Mouse (Mus musculus): Measurements from ENCODE around the gene Thoc5. TPM values are rescaled to one million over a fixed set of nuclear protein-coding genes. Genes with fewer than 3 reads are reported as not detected.

Thoc5 gene
- total RNA-seq (2022) = 10 to 100 TPM; 14.0 to 16.3 (median 15.3) TPM

DNA sequence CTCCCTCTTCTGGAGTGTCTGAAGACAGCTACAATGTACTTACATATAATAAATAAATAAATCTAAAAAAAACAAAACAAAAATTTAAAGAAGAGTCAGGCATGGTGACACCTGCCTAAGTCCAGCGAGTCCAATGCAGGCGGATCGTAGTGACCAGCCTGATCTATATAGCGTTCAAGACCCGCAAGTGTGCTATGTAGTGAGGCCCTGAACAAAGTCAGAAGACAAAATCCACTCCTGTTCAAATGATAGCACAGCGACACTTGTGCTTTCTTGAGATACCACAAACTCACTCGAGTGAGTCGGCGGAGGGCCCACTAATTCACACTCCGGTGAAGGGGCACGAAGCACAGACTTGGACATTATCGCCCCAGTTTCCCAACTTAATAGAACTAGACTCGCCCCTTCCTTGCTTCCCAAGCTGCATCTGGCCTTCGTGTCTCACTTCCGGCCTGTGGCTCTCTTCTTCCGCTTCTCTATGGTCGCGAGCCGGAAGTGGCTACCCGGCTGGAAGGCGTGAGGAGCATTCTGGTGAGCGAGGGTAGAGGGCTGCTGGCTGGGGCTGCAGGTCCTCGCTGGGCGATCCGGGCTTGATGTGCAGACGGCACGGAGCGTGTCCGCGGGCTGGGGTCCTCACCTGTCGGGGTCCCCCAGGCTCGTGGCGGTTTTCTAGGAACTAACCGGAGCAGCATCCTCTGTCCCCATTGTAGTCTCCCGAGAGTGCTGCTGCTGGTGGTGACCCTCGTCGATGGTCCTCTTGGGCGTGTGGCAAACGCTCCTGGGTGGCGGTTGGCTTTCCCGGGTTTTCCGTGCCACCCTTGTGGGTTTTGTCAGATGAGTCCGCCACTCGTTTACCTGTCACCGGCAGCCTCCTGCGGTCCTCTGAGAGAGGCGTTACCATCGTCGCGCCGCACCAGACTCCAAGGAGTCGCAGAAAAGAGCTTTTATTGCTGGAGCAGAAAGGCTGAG is at the start of gene Thoc5:
Gene Thoc5 (plus strand): TSS at position 473 of the 969 bp plus-strand sequence.
- DNase-seq (ENCODE audit: low spot score in 2 of 2) = peak; percentile 41 to 63

DNA sequence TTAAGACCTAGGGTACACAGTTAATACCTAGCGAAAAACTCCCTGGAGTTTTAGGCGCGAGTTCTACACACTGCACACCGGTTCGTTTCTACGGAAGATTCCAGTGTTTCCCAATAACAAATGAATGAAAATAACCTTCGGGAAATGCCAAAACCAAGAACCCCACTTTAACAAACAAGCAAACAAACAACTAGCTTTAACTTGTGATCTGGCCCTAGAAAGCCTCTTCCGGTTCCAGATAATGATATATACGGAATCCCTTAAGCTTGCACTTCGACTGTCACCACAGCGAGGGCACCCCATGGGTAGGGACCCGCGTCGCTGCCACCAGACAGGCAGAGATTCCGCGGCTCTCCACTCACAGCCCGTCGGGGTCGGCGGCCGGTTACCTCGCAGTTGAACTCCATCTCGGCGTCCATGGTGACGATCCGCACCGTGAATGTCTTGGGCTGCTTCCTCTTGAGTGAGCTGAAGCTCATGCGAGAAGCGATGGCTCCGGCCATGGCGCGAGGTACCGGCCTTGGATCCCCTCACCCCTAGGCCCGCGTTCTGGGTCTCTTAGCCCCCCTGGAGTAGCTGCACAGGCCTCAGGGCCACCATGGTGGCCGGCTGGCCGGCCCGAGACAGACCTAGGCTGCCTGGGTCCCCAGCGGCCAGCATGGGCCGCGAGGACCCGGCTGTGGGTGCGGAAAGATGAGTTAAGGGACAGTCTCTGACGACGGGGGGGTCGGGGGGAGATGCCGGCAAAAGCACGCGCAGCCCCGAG is 46.5 kb upstream of the Thoc5 start:
- peak in 1 of 2 experiments; percentile 19 for DNase-seq (ENCODE audit: low spot score in 2 of 2)

DNA sequence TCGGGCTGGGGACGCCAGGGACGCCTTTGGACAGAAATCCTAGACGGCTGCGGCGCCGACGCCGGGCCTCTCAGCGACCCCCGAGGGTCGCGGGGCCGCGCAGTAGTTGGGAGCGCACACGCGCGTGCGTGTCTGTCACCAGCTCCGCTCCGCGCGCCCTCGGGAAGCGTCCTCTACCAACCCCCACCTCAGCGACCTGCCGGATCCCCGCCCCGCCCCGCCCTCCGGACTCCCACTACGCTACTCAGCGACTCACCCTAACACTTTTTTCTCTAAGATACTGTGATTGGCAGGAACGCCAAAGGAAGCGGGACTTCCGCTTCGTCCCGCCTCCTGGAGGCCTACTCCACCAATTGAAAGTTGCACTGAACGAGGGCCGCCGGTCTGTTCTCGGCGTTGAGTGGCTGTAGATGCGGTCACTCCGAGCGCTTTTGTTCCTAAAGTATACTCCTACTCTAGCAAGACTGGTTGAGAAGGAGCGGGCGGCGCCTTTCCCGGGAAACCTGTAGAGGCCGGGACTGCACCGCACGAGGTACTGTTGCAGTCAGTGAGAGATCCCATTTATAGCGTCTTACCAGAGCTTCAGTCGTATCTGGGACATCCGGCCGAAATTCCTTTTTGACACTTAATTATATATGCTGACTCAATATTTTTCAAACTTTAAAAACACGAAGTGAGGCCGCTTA is 45.7 kb upstream of the Thoc5 start, which contains the start of gene Nf2:
Gene Nf2 (minus strand): TSS at position 279 of the 686 bp plus-strand sequence.
- peak; percentile 97 to 98 for DNase-seq (ENCODE audit: low spot score in 2 of 2)

DNA sequence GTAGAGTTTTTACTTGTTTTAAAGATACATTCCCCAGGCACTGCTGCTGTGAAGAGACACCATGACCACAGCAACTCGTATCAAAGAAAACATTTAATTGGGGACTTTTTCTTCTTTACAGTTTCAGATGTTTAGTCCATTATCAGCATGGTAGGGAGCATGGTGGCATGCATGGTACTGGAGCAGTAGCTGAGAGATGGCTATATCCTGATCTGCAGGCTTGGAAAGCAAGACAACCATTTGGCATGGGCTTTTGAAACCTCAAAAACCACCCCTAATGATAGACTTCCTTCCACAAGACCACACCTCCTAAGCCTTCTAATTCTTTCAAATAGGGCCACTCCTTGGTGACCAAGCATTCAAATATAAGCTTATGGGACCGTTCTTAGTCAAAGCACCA is 44.7 kb upstream of the Thoc5 start:
- no peak for DNase-seq (ENCODE audit: low spot score in 2 of 2)

DNA sequence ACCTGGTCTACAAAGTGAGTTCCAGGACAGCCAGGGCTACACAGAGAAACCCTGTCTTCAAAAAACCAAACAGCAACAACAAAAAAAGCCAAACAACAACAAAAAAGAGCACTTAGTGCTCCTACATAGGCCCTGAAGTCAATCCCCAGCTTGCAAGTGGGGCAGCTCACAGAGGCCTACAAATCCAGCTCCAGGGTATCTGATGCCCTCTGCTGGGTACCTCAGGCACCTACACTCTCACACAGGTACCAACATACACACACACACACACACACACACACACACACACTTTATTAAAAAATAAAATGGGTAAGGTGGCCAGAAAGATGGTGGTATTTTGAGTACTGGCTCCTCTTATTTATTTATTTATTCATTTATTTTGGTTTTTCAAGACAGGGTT is 42.1 kb upstream of the Thoc5 start:
- DNase-seq (ENCODE audit: low spot score in 2 of 2) = no peak

DNA sequence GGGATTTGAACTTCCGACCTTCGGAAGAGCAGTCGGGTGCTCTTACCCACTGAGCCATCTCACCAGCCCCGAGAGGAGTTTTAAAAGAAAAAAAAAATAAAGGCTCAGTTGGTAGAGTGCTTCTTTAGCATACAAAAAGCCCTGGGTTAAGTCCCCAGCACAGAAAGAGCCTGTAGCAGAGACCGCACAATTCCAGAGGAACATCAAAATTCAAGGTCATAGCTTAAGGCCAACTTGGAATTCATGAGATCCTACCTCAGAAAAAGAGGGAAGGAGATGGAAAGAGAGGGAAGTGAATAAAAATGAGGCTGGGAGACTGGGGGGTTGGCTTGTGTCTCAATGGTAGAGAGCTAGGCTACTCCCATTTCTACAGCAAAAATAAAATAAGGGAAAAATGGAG is 40.9 kb upstream of the Thoc5 start:
- no peak for DNase-seq (ENCODE audit: low spot score in 2 of 2)

DNA sequence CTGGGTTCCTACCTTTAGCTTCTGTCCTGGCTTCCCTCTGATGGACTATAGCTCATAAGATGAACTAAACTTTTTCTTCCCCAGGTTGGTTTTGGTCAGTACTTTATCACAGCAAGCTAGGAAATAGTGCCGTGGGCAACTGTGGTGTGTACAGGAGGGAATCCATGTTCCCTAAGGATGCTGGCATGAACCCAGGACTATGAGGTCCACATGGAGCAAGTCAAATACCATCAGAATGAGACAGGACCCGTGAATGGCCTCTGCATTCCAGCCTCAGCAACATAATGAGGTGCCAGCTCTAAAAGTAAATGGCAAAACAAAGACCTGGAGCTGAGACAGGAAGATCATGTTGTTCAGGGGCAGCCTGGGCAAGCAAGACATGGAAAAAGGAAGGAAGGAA is 36.7 kb upstream of the Thoc5 start:
- DNase-seq (ENCODE audit: low spot score in 2 of 2) = no peak

DNA sequence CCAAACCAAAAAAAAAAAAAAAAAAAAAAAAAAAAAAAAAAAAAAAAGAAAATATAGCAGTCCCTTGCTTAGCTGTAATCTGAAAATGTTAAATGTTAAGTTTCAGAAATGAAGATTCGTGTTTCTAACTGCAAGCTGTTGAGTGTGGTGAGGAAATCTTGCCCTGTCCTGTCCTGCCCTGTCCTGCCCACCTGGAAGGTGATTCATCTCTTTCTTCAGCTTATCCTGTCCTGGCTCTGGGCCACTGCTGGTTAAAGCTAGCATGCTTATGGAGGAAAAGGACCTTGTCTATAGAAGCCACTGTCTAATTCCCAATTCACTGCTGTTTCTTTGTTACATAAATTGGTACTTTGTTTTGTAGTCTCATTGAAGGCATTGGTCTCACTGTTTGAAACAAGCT is 34.1 kb upstream of the Thoc5 start:
- DNase-seq (ENCODE audit: low spot score in 2 of 2) = no peak

DNA sequence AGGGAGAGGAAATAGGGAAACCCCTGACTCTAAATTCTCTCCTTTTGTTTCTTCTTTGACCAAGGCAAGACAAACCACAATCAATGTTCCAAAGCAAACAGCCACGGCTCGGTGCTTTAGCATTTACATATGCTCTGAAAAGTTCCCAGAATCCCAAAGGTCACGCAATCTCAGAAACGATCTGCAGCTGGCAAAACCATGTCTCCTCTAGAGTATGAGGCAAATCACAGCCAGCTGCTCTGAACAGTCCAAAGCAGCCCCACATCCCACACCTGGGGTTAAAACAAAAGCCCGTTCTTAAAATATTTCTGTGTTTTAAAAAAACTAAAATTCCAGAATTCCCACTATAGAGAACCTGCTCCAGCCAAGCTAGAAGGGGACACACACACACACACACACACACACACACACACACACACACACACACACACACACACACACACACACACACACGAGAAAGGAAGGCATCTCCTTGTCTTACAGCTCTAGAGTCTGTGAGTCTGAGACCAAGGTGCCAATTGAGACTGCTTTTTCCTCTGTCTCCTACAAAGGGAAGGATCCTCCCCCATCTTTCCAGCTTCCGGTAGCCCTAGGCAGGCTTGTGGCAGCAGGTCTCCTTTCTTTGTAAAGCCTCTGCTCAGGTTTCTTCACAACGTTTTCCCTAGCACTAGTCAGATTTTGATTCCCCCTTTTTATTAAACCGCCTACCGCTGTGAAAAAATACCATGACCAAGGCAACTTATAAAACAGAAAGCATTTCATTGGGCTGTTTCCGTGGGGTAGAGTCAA is 33.1 kb upstream of the Thoc5 start:
- DNase-seq (ENCODE audit: low spot score in 2 of 2) = no peak

DNA sequence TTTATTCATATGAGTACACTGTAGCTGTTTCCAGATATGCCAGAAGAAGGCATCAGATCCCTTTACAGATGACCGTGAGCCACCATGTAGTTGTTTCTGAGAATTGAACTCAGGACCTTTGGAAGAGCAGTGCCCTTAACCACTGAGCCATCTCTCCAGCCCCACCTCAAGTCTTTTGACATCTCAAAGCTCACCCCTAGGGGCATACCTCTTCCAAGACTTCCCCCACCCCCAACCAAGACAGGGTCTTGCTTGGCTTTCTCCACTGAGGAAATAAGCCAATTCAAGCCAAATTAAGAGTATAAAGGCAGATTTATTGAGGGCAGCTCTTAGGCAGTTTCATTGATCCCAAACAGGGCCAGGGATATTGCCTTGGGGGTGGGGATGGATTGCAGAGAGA is 32.4 kb upstream of the Thoc5 start:
- no peak for DNase-seq (ENCODE audit: low spot score in 2 of 2)

DNA sequence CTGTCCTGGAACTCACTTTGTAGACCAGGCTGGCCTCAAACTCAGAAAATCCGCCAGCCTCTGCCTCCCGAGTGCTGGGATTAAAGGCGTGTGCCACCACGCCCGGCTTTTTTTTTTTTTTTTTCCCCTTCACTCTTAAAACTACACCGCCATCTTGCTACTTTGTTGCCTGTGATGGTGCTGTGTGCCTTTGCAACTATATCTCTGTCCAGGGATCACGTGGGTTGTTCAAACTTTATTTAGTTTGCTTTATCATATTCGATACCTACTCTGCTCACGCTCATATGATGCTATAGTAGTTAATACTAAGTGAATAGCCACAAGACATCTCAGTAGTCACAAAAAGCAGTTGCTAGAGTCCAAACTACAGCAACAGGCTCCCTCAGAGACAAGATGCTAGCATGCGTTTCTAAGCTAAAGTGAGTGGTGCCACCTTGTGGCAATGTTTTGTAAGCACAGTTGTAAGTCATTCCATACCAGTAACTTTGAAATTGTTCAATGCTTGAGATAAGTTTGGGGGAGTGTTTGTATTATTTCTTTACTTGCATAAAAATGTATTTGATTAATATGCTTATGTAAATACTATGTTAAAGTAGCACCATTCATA is 29.4 kb upstream of the Thoc5 start:
- peak in 1 of 2 experiments; percentile 20 for DNase-seq (ENCODE audit: low spot score in 2 of 2)

DNA sequence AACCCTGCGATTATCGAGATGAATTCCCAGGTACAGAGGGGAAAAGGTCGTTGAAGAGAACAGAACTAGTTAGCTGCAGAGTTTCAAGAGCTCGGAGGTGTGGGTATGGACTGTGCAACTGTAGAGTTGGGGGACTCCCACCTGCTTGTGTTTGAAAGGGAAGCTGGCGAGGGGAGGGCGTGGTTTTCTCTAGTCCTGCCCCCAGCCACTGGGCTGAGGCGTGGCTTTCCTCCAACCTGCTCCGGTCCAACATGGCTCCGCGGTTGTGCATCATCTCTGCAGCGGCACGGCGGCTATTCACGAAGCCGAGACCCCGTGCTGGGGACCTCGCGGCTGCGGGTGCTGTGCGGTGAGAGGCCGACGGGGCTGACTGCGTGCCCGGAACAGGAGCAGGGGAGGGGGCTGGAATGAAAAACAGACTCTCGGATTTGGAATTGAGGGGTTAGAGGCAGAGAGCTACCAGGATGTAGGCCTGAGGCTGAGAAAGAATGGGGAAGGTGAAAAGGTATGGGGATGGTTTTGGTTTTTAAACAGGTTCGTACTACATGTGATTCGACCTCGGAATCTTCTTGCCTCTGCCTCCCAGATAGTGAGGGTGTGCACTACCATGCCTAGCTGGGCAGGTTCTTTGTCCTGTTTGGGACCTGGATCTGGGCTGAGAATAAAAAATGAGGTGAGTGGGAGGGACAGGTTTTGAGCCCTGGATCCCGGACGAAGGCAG is 21.2 kb upstream of the Thoc5 start, which contains the start of gene Nipsnap1:
Gene Nipsnap1 (plus strand): TSS at position 197 of the 721 bp plus-strand sequence.
- DNase-seq (ENCODE audit: low spot score in 2 of 2) = peak; percentile 37 to 48

DNA sequence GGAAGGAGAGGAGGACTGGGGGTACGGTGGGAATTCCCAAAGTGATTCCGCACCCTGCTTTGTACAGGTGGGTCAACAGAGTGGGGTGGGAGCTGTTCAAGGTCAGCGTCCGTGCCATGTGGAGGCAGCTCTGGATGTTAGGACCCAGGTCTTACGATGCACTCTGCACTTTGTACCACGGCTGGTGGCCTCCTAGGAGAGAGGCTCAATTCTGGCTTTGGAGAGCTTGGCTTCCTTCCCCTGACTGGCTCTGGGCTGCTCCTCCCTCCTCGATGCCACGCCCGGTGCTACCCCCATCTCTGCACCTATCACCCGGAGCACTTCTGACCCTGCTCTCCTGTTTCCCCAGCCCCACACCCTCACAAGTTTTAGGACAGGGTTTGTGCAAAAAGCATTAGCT is 20.6 kb upstream of the Thoc5 start:
- no peak for DNase-seq (ENCODE audit: low spot score in 2 of 2)

DNA sequence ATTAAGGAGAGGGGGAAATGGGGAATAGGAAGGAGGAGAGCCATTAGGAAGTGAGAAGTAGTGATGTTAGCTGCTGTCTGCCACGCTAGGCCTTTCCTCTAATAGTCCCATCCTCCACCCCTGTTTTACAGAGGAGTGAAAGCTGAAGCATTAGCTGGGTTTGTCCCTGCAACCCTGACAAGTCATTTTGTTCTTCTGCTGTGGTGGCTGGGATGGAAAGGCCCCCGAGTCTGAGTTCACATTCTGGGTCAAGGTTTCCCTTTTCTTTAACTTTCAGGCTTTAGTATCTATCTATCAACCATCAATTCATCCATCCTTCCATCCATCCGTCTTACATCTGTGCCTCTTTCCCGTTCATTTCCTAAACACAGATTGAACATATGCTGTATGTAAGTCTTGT is 14.0 kb upstream of the Thoc5 start:
- no peak for DNase-seq (ENCODE audit: low spot score in 2 of 2)

DNA sequence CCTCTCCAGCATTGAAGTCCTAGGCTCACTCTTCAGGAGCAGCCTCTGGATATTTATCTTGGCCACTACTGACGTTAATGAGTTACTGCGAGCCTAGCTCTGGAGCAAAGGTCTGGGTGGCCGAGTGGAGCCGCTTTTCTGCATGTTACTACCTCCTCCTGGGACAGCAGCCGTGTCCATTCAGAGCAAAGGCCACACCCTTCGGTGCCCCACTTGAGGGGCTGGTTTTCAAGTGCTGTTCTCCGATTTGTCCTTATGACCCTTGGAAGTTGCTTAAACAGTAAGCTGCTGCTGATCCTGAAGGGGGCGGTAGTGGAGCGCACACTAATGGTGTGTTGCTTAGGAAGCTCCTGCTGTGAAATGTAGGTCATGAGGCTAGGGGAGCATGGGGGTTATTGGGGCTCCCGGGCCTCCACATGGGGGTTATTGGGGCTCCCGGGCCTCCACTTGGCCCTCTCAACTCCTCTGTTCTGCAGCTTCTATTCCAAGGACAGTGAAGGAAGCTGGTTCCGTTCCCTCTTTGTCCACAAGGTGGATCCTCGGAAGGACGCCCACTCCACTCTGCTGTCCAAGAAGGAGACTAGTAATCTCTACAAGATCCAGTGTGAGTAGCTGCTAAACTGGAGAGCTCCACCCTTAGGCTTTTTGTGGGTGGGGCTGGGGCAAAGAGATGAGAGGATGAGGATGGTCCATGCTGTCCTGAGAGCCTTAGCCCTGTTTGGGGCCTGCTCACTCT is 12.1 kb upstream of the Thoc5 start:
- DNase-seq (ENCODE audit: low spot score in 2 of 2) = no peak

DNA sequence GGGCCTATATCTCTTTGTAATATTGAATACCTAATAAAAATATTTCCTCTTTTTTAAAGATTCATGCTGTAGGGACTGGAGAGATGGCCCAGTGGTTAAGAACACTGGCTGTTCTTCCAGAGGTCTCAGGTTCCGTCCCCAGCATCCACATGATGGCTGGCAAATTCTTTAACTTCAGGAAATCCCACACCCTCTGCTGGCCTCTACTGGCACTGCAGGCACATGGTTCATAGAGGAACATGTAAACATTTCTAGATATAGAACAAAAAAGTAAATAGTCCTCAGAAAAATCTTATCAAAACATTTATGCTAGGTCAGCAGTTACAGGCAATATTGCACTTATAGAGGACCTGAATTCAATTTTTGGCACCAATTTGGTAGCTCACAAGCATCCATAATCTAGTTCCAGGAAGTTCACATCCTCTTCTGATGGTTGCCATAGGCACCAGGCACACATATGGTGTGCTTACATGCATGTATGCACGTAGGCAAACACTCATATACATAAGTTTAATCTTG is 9.7 kb upstream of the Thoc5 start:
- DNase-seq (ENCODE audit: low spot score in 2 of 2) = no peak

DNA sequence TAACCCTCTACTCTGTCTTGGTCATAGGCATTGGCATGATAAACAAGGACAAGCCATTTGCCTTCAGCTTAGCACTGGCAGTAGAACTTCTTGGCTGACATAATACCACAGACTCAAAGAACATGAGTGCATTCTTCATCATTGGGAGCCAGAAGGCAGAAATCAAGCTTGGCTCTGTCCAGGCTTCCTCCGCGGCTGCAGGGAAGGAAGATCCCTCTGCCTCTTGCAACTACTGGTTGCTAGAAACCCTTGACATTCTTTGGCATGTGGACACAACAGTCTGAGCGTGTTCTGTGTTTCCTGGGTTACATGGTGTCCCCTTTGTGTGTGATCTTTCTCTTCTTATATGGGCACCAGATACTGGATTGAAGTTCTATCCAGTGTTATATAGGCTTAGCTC is 8.1 kb upstream of the Thoc5 start:
- DNase-seq (ENCODE audit: low spot score in 2 of 2) = no peak

DNA sequence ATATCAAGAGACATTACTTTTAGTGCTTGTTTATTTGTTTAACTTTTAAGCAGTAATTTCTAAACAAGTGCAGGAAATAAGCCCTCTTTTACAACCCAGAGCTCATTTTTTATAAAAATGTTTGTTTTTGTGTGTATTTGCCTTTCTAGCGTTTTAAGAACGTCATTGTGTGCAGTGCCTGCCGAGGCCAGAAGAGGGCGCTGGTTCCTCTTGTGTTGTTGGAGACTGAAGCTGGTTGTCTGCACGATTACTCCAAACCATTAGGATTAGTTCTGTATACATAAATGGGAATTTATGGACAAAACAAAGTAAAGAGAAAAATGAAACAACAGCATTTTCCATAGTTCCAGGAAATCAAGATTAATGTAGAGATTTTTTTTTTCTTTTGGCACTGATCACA is 5.3 kb downstream of the Thoc5 start:
- no peak for DNase-seq (ENCODE audit: low spot score in 2 of 2)

DNA sequence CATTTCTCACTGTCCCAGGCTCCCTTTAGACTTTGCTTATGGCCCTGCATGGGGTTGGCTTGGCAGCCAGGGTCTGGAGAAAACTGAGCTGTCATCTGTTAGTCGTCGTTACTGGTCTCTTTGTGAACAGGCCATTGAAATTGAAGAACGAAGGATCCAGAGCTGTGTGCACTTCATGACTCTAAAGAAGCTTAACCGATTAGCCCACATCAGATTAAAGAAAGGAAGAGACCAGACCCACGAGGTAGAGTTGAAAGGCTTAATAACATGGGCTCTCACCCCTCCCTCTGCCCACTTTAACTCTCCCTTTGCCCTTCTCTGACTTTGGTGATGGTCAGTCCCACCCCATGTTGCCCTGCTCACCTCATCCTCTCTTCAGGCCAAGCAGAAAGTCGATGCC is 6.8 kb downstream of the Thoc5 start:
- DNase-seq (ENCODE audit: low spot score in 2 of 2) = no peak
